Mouse (Mus musculus): ENCODE results near the gene Plpp4.

Plpp4 gene

GRCm38 (mm10) chr7:129256621-129257373 is at the start of gene Plpp4:
Gene Plpp4 (plus strand): TSS chr7:129257031.
- no peak for DNase-seq

GRCm38 (mm10) chr7:129215926-129216543 is 40.8 kb upstream of the Plpp4 start:
- DNase-seq = no peak

DNA sequence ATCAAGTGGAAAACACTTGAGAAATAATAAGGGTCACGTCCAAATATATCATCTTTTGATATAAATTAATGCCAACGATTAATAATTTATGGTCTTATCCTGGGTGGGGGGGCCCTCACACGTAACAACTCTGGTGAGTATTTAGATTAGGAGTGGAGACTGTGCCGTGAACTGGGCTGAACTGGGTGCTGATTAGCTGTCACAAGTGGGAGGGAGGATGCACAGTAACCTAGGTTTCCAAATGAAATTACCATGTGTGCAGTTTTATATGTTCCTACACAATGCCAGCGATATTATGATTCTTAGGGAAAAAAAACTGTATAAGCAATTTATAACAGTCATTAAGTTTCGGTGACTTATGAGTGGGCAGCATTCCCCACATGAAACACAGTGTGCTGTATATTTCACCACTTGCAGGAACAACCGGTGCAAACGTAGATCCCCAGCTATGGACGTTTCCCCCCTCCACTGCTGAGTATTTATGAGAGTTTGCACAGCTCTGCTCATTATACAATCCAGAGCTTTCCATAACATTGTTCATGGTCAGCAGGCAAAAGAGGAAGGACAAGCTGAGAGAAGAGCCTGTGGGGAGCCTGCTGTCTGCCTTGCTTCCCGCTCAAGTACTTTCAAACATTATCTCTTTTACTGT is 40.2 kb upstream of the Plpp4 start:
- DNase-seq = no peak

- DNase-seq = no peak
Measured at GRCm38 (mm10) chr7:129220948-129221347, 35.9 kb upstream of the Plpp4 start.

- DNase-seq = no peak
Measured at GRCm38 (mm10) chr7:129221649-129222048, 35.2 kb upstream of the Plpp4 start.

- DNase-seq = no peak
Measured at GRCm38 (mm10) chr7:129235410-129235809, 21.4 kb upstream of the Plpp4 start.

DNA sequence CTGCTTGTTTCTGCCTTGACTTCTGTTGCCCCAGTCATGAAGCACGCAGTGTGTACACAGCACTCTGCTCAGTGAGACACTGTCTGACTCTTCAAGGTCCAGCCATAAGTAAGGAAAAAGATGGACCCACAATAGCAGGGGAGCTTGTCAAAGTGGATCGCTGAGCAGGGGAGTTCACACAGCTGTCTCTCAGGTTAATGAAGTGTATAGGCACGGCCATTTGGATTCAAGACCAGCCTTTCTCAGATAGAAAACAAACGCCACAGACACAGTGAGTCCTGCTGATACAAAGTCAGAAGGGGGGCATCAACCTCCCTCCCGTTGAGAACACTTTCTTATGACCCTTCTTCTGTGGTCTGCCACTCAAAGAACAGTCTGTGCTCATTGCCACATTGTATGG is 20.8 kb upstream of the Plpp4 start:
- no peak for DNase-seq

DNA sequence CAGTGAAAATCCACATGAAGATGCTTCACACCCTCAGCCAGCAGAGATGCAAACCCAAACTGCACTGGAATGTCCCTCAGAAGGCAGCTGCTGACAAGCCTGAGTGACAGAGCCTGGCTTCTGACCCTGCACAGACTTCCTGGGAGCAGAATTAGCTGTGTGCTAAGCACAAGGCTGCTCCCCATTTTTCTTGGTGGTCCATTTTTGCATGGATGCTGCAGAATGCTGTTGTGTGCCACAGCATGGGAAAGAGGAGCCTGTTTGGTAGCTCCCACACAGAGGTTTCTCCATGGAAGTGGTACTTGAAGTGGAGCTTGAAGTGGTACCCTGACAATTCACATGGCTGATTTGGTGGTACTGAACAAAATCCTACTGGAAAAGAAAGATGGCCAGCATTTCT is 5.8 kb upstream of the Plpp4 start:
- no peak for DNase-seq

GRCm38 (mm10) chr7:129253406-129253805 is 3.4 kb upstream of the Plpp4 start:
- no peak for DNase-seq

DNA sequence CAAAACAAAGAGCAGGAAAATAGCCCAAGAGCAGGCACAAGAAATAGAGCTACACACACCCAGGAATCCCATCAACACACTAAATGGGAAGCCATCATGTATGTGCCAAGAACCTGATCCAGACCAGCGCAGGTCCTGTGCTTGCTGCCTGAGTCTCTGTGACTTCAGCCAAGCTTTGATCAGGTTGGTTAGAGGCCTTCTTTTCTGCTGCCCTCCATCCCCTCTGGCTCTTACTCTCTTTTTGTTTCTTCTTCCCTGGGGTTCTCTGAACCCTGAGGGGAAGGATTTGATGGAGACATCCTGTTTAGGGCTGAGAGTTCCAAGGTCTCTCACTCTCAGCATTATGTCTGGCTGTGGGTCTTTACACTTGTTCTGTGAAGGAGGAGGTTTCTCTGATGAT is 2.7 kb upstream of the Plpp4 start:
- no peak for DNase-seq

DNA sequence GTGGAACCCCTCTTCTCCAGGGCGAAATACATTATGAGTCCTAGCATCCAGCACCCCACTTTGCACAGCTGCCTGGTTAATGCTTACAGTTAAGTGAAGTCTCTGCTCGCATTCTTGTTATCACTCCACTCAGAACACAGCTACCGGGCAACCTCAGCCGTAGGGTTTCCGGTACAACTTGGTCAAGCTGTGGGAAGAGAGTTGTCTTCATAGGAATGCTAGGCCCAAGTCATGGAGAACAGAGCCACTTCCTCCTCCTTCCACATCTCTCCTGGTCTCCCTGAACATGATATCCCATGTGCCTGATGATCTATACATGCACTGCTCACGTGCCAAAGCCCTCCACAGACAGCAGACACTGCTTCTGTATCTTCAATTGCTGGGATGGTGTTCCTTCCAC is 1.4 kb upstream of the Plpp4 start:
- DNase-seq = no peak

- DNase-seq = no peak
Measured at GRCm38 (mm10) chr7:129257374-129258018, 665 bp downstream of the Plpp4 start.

GRCm38 (mm10) chr7:129258331-129258730 is 1.5 kb downstream of the Plpp4 start:
- DNase-seq = no peak

DNA sequence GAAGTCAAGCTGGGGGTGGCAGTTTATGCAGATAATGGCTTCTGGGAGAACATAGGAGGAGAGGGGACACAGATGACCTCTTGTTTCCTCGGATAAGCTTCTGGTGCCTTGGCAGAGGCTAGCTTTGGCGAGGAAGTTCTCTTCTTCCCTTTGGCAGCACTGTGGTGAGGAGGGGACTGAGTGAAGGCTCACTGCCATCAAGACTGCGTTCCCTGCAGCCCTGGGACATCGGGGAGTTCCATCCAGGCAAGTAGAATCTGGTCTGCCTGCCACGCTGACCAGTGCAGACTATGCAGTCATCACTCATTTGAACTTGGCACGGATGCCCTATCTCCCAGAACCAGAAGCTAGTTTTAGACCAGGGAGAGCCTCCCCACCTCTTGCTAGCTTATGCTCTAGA is 2.4 kb downstream of the Plpp4 start:
- no peak for DNase-seq

DNA sequence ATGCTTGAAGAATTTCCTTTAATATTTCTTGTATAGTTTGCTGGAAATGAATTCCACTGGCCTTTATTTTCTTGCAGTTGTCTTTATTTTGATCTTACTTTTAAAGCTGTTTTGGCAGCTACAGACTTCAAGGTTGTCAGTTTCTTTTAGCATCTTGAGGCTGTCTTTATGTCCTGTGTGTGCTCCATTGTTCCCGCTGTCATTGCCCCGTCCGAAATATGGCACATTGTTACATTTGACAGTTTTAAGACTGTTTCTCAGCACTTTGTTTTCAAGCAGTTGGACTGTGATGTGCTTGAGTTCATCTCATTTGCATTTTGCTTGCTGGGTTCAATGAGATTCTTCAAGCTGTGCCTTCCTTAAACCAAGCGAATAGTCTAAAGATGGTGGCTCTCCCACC is 17.0 kb downstream of the Plpp4 start:
- DNase-seq = no peak

GRCm38 (mm10) chr7:129274726-129275125 is 17.9 kb downstream of the Plpp4 start:
- no peak for DNase-seq

- no peak for DNase-seq
Measured at GRCm38 (mm10) chr7:129277751-129278150, 20.9 kb downstream of the Plpp4 start.

DNA sequence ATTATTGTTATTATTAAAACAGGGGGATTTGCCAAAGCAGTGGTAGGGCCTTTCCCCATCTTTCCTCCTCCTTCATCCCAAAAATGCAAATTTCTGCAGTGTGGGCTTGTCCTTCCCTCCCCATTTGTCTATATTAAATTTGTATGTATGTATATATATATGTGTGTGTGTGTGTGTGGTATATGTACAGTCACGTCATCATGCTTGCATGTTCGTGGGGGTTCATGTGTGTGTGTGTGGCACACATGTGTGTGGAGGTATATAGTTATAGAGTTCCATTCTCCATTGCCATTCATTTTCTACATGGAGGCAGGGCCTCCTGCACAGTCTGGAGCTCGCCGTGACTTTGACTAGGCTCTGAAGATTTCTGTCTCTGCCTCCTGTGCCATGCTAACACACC is 22.0 kb downstream of the Plpp4 start:
- no peak for DNase-seq

GRCm38 (mm10) chr7:129279261-129279660 is 22.4 kb downstream of the Plpp4 start:
- DNase-seq = no peak

- no peak for DNase-seq
Measured at GRCm38 (mm10) chr7:129281966-129282365, 25.1 kb downstream of the Plpp4 start.

DNA sequence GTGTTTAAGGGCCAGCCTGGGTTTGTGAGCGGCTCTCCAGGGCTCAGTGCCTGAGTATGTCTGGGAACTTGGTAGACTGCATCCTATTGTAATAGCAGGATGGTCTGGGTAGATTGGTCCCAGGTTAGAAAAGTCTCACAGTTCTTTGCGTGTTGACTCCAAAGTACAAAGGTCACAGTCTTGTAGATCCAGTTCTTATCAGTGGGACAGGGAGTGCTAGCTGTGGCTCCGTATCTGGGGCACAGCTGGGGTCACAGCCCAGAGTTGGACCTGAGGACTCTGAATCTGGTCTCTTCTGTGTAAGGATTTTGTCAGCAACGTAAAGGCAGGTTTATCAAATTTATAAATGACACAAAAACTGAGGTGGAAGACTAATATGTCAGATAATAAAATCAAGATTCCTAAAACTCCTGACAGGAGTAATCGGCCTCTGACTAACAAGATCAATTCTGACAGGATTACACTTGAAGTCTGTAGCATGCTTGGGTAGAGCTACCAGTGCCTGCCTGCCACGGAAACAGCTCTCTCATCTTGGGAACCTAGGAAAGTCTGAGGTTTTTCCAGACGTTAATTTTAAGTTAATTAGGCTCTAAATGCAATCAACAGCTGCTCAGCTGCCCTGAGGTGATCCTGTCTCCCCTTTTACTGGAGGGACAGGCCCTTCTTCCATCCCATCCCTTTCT is 28.5 kb downstream of the Plpp4 start:
- no peak for DNase-seq

GRCm38 (mm10) chr7:129293211-129293610 is 36.4 kb downstream of the Plpp4 start:
- DNase-seq = no peak

- DNase-seq = no peak
Measured at GRCm38 (mm10) chr7:129301622-129302021, 44.8 kb downstream of the Plpp4 start.
